Mouse (Mus musculus) hindbrain, embryonic 13.5 days (tissue): ENCODE measurements around the gene Atp5d. TPM values are rescaled to one million over a fixed set of nuclear protein-coding genes. Genes with fewer than 3 reads are reported as not detected.

ENCODE experiments used
- ATAC-seq: fragments of 200-750 bp; cut with Nextera tagmentation; 2 replicates; pipeline ENCODE4 v1.8.0; 2017; ENCODE audit warnings: moderate TSS enrichment; ENCODE audit not compliant: low FRiP score
- H3K27ac ChIP-seq: fragments of 300-500 bp; sonication (generic); 2 replicates; pipeline ENCODE4 v1.5.1; 2015; ENCODE audit warnings: inconsistent platforms, mild to moderate bottlenecking, moderate library complexity
- H3K27me3 ChIP-seq: fragments of 300-500 bp; sonication (generic); 2 replicates; pipeline ENCODE4 v1.6.1; 2015; ENCODE audit warnings: mild to moderate bottlenecking, inconsistent platforms
- H3K36me3 ChIP-seq: fragments of 300-500 bp; sonication (generic); 2 replicates; pipeline ENCODE4 v1.6.1; 2015; ENCODE audit warnings: mild to moderate bottlenecking, inconsistent platforms
- H3K4me1 ChIP-seq: fragments of 300-500 bp; sonication (generic); replicated peaks from 2 replicates; pipeline ENCODE4 v1.6.1; 2015; ENCODE audit warnings: inconsistent platforms
- H3K4me2 ChIP-seq: fragments of 300-500 bp; sonication (generic); 2 replicates; pipeline ENCODE4 v1.6.1; 2015; ENCODE audit warnings: inconsistent platforms, mild to moderate bottlenecking, moderate library complexity
- H3K4me3 ChIP-seq: fragments of 300-500 bp; sonication (generic); 2 replicates; pipeline ENCODE4 v1.5.1; 2015; ENCODE audit warnings: mild to moderate bottlenecking, inconsistent platforms
- H3K9ac ChIP-seq: fragments of 300-500 bp; sonication (generic); 2 replicates; pipeline ENCODE4 v1.6.1; 2015; ENCODE audit warnings: mild to moderate bottlenecking, inconsistent platforms
- H3K9me3 ChIP-seq: fragments of 300-500 bp; sonication (generic); 2 replicates; pipeline ENCODE4 v1.6.1; 2016; ENCODE audit warnings: inconsistent platforms
- WGBS: fragments of 180-500 bp; shearing (Covaris S2); methylation state at CpG from one replicate; pipeline ENCODE4 v1.1.7; 2015; 5-methylcytosine and 5-hydroxymethylcytosine counted together
- polyA plus RNA-seq: library from polyadenylated mRNA; unstranded; fragments of >200 nt; fragmentation: Nextera tagmentation; extraction: Ambion mirVana; gene quantifications from 2 replicates; pipeline ENCODE4 v1.2.1, GENCODE M21; 2015

Gene Atp5d
- polyA plus RNA-seq, 1 experiment from 2014 or later: 449 TPM

DNA sequence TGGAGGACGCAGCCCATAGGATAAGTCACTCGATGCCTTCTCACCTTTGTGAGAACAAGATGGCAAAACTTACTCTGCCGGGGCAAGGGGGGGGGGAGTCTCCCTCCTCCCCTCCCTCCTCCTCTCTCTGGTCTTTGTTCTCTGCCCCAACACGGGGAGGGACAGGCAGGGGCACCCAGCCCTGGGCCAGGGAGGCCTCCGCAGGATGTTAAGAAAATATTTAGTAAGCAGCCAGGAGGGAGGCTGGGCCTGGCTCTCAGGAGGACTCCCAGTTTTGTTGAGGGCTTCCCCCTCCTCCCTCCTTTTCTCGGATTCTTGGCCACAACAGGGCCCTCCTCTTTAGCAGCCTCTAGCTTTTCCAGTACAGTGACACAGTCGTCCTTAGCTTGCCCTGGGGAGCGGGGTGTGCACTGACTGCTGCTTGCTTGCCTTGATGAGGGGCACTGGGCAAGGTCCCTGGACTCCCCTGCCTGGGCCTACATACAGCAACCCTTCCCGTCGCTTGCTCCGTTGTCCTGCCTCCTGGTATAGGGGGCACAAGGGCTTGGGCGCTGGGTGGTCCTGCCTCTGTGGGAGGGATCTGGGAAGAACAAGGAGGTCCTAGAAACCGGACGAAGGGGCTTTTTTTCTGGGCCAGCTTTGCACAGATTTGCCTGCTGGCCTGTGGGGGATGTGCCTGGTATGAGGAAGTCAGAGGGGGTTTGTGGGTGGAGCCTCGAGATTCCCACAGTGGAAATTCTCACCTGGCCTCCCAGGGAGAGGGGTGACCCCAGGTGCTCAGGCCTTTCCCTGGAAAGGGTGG is 13.8 kb downstream of the Atp5d start:
- H3K4me1 ChIP-seq: peaks cover 68% of the 10 kb centered on the region
- no peaks in the 10 kb centered on the region for H3K9me3 ChIP-seq
- H3K4me2 ChIP-seq: peak overlapping the region; percentile 98
- peak overlapping the region; percentile 100 for H3K9ac ChIP-seq
- H3K4me3 ChIP-seq: peak overlapping the region; percentile 97
- no peak for ATAC-seq
- H3K27ac ChIP-seq: peak overlapping the region; percentile 100
- WGBS: 5% methylated on average over 15 of the region's 15 CpGs
- no peaks in the 10 kb centered on the region for H3K27me3 ChIP-seq
- peaks cover 62% of the 10 kb centered on the region for H3K36me3 ChIP-seq

DNA sequence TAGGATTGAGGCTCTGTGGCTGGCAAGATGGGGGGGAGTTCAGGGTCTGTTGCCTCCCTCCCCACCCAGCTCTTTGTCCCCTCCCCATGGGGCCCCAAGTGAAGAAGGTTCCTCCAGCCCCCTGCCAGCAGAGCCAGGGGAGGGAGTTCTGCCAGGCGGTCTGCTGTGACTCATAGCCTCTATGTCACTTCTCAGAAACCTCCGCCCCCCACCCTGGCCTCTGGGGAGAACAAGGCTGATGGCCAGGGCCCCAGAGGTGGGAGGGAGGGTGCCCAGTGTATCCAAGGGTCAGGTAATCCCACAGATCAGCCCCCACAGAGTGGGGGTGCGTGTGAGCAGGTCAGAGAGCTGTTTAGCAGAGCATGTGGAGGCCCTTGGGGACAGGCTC is 14.4 kb downstream of the Atp5d start:
- Histone ChIP-seq H3K27ac (peak overlapping the region; percentile 100), H3K9me3 (no peaks in the 10 kb centered on the region), H3K27me3 (no peaks in the 10 kb centered on the region), H3K4me2 (peak overlapping the region; percentile 98), H3K4me3 (peak overlapping the region; percentile 97), H3K36me3 (peaks cover 66% of the 10 kb centered on the region), H3K9ac (peak overlapping the region; percentile 100), H3K4me1 (peaks cover 66% of the 10 kb centered on the region)
- ATAC-seq: no peak
- 34% methylated on average over 3 of the region's 3 CpGs for WGBS

DNA sequence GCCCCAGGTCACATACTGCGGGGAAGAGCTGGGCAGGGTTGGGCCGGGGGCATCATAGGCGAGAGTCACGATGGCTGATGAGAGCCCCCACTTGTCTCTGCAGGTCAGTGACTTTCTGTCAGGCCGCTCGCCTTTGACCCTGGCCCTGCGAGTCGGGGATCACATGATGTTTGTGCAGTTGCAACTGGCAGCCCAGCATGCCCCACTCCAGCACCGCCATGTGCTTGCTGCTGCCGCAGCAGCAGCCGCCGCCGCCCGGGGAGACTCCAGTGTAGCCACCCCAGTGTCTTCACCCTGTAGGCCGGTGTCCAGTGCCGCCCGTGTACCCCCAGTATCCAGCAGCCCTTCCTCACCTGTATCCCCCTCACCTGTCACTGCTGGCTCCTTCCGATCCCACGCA is 15.3 kb downstream of the Atp5d start:
- no peaks in the 10 kb centered on the region for H3K27me3 ChIP-seq
- H3K9me3 ChIP-seq: no peaks in the 10 kb centered on the region
- 83% methylated on average over 19 of the region's 19 CpGs for WGBS
- no peak for ATAC-seq
- peak overlapping the region; percentile 100 for H3K9ac ChIP-seq
- peaks cover 66% of the 10 kb centered on the region for H3K36me3 ChIP-seq
- peak overlapping the region; percentile 98 for H3K4me2 ChIP-seq
- H3K4me3 ChIP-seq: peak overlapping the region; percentile 97
- H3K27ac ChIP-seq: peak overlapping the region; percentile 100
- H3K4me1 ChIP-seq: peaks cover 71% of the 10 kb centered on the region

GRCm38 (mm10) chr10:80154384-80154783 is 16.0 kb downstream of the Atp5d start:
- Histone ChIP-seq H3K27me3 (no peaks in the 10 kb centered on the region), H3K4me1 (peaks cover 78% of the 10 kb centered on the region), H3K9me3 (no peaks in the 10 kb centered on the region), H3K9ac (peak overlapping the region; percentile 100), H3K27ac (peak overlapping the region; percentile 100), H3K4me3 (no peak overlapping the region), H3K4me2 (peak overlapping the region; percentile 98; the same call in 1 of the 2 replicates), H3K36me3 (peaks cover 66% of the 10 kb centered on the region)
- ATAC-seq: no peak
- WGBS: 84% methylated on average over 7 of the region's 7 CpGs

DNA sequence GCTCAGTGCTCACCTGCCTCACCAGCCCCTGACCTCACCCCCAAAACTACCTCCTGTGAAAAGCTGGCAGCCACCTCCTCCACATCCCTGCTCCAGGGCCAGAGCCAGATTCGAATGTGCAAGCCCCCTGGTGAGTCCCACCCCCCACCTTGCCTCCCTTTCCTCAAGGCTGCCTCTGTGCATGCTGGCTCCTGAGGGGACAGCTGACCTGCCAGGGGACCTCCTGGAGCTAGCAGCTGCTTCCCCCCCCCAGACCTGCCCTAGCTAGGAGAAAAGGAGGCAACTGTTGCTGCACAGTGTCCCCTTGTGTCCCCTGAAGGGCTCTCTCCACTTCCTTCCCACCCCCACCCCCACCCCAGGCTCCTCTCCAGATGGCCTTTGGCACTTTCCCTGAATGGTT is 16.8 kb downstream of the Atp5d start:
- WGBS: 50% methylated on average over 1 of the region's 1 CpGs
- Histone ChIP-seq H3K9me3 (no peaks in the 10 kb centered on the region), H3K9ac (peak overlapping the region; percentile 100; the same call in 1 of the 2 replicates), H3K27me3 (no peaks in the 10 kb centered on the region), H3K4me3 (no peak overlapping the region), H3K27ac (peak overlapping the region; percentile 100), H3K36me3 (peaks cover 66% of the 10 kb centered on the region), H3K4me2 (no peak overlapping the region; the same call in 1 of the 2 replicates), H3K4me1 (peaks cover 85% of the 10 kb centered on the region)
- no peak for ATAC-seq

- peak overlapping the region; percentile 5; the same call in 1 of the 2 replicates for H3K9ac ChIP-seq
- no peak overlapping the region for H3K4me2 ChIP-seq
- peaks cover 94% of the 10 kb centered on the region for H3K4me1 ChIP-seq
- H3K4me3 ChIP-seq: no peak overlapping the region
- 89% methylated on average over 29 of the region's 29 CpGs for WGBS
- H3K9me3 ChIP-seq: no peaks in the 10 kb centered on the region
- no peak for ATAC-seq
- H3K36me3 ChIP-seq: peaks cover 65% of the 10 kb centered on the region
- no peaks in the 10 kb centered on the region for H3K27me3 ChIP-seq
- H3K27ac ChIP-seq: peak overlapping the region; percentile 94
Measured at GRCm38 (mm10) chr10:80156002-80156751, 17.7 kb downstream of the Atp5d start.

- peak overlapping the region; percentile 5; the same call in 1 of the 2 replicates for H3K9ac ChIP-seq
- H3K27ac ChIP-seq: peak overlapping the region; percentile 94
- 0 out of 2 replicates have a peak overlapping the region, but pooled peaks have one; percentile 3 for H3K4me3 ChIP-seq
- no peaks in the 10 kb centered on the region for H3K9me3 ChIP-seq
- ATAC-seq: no peak
- 0 out of 2 replicates have a peak overlapping the region, but pooled peaks have one; percentile 1 for H3K4me2 ChIP-seq
- peaks cover 96% of the 10 kb centered on the region for H3K4me1 ChIP-seq
- 63% methylated on average over 7 of the region's 7 CpGs for WGBS
- H3K27me3 ChIP-seq: no peaks in the 10 kb centered on the region
- H3K36me3 ChIP-seq: peaks cover 60% of the 10 kb centered on the region
Measured at GRCm38 (mm10) chr10:80156752-80157053, 18.3 kb downstream of the Atp5d start.

DNA sequence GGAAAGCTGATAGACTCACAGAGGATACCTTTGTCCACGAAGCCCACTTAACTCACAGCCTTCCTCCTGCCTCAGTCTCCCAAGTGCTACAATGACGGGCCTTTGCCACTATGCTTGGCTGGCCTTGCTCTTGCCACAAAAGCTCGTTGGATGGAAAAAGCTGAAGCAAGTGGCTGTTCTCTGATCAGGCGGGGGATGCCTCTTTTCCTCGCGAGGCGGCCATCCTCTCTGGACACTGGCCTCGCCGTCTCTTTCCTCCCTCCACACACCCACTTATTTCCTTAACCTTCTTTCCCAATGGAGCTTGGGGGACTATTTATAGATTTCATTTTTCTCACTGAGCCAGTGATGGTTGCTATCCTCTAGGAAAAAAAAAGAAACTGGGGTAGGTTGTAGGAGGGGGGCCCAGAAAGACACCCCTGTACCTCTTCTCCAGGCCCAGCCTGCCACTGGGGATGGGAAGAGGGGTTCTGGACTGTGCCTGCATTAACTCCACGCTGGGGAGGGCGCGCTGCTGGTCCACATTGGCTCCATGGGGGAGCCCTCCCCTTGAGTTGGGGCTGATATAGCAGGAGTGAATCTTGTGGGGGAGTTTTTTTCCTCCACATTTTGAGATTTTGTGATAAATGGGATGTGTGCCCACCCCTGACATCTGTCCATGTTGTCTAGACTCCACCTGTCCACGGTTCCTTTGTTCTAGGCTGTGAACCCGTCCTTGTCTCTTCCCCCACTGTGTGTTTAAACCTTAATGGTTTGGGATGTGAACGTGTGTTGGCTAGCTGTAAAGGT is 18.9 kb downstream of the Atp5d start:
- H3K9ac ChIP-seq: peak overlapping the region; percentile 59
- ATAC-seq: no peak

GRCm38 (mm10) chr10:80158307-80158986 is 20.0 kb downstream of the Atp5d start:
- Histone ChIP-seq H3K9me3 (no peaks in the 10 kb centered on the region), H3K27me3 (0 out of 2 replicates have a peak, but pooled peaks cover 5% of the 10 kb centered on the region), H3K4me3 (no peak overlapping the region), H3K4me2 (peak overlapping the region; percentile 70), H3K27ac (peak overlapping the region; percentile 94), H3K4me1 (peaks cover 80% of the 10 kb centered on the region), H3K9ac (peak overlapping the region; percentile 68), H3K36me3 (peaks cover 43% of the 10 kb centered on the region)
- 15% methylated on average over 18 of the region's 18 CpGs for WGBS
- ATAC-seq: no peak

More for the DNA sequence above, 18.9 kb downstream of the Atp5d start:
- Histone ChIP-seq H3K4me2 (no peak overlapping the region), H3K27me3 (no peaks in the 10 kb centered on the region), H3K4me3 (0 out of 2 replicates have a peak overlapping the region, but pooled peaks have one; percentile 3), H3K36me3 (peaks cover 54% of the 10 kb centered on the region), H3K9me3 (no peaks in the 10 kb centered on the region), H3K4me1 (peaks cover 92% of the 10 kb centered on the region), H3K27ac (peak overlapping the region; percentile 94)
- WGBS: 49% methylated on average over 15 of the region's 15 CpGs

GRCm38 (mm10) chr10:80159021-80159560 is 20.7 kb downstream of the Atp5d start:
- Histone ChIP-seq H3K9me3 (no peaks in the 10 kb centered on the region), H3K27me3 (0 out of 2 replicates have a peak, but pooled peaks cover 5% of the 10 kb centered on the region), H3K36me3 (peaks cover 36% of the 10 kb centered on the region), H3K4me2 (peak overlapping the region; percentile 70), H3K4me3 (peak overlapping the region; percentile 42), H3K4me1 (peaks cover 79% of the 10 kb centered on the region), H3K27ac (peak overlapping the region; percentile 94), H3K9ac (peak overlapping the region; percentile 68)
- peak; percentile 2; the same call in 1 of the 2 replicates for ATAC-seq
- 8% methylated on average over 12 of the region's 12 CpGs for WGBS
